Mouse (Mus musculus) intestine, postnatal 0 days (tissue): ENCODE data around the gene Gm21119. TPM values are rescaled to one million over a fixed set of nuclear protein-coding genes. Genes with fewer than 3 reads are reported as not detected.
"Not testable (repeated sequence)": the region's sequence is repeated elsewhere in the genome, so short reads cannot be mapped to it uniquely, and the experiment has no call there.

Experiments used
- ATAC-seq: fragments of 200-750 bp; cut with Nextera tagmentation; 2 replicates; pipeline ENCODE4 v1.8.0; 2017; ENCODE audit warnings: mild to moderate bottlenecking, moderate TSS enrichment, moderate library complexity
- H3K27ac ChIP-seq: fragments of 300-500 bp; sonication (generic); 2 replicates; pipeline ENCODE4 v1.5.1; 2014; ENCODE audit warnings: mild to moderate bottlenecking, low read depth, low read length, moderate library complexity
- H3K27me3 ChIP-seq: fragments of 300-500 bp; sonication (generic); replicated peaks from 2 replicates; pipeline ENCODE4 v1.6.1; 2014; ENCODE audit warnings: low read length, mixed read lengths; ENCODE audit not compliant: control insufficient read depth, insufficient read depth
- H3K36me3 ChIP-seq: fragments of 300-500 bp; sonication (generic); 2 replicates; pipeline ENCODE4 v1.6.1; 2014; ENCODE audit warnings: mild to moderate bottlenecking, moderate library complexity; ENCODE audit not compliant: control insufficient read depth, insufficient read depth
- H3K4me1 ChIP-seq: fragments of 300-500 bp; sonication (generic); replicated peaks from 2 replicates; pipeline ENCODE4 v1.6.1; 2014; ENCODE audit warnings: antibody characterized with exemption, low read length, mixed read lengths; ENCODE audit not compliant: control insufficient read depth, insufficient read depth
- H3K4me2 ChIP-seq: fragments of 300-500 bp; sonication (generic); replicated peaks from 2 replicates; pipeline ENCODE4 v1.6.1; 2014; ENCODE audit warnings: low read depth, mild to moderate bottlenecking, moderate library complexity
- H3K4me3 ChIP-seq: fragments of 300-500 bp; sonication (generic); 2 replicates; pipeline ENCODE4 v1.5.1; 2014; ENCODE audit warnings: low read depth, low read length
- H3K9ac ChIP-seq: fragments of 300-500 bp; sonication (generic); 2 replicates; pipeline ENCODE4 v1.6.1; 2014; ENCODE audit warnings: mild to moderate bottlenecking, low read depth, low read length
- H3K9me3 ChIP-seq: fragments of 300-500 bp; sonication (generic); 2 replicates; pipeline ENCODE4 v1.6.1; 2016; ENCODE audit warnings: mixed run types; ENCODE audit not compliant: control insufficient read depth
- WGBS: fragments of 180-500 bp; shearing (Covaris S2); extraction: QIAGEN DNeasy Blood & Tissue Kit; methylation state at CpG from one replicate; pipeline ENCODE4 v1.1.7; 2014; 5-methylcytosine and 5-hydroxymethylcytosine counted together
- polyA plus RNA-seq: library from polyadenylated mRNA; unstranded; fragments of >200 nt; fragmentation: Nextera tagmentation; extraction: Ambion mirVana; gene quantifications from 2 replicates; pipeline ENCODE4 v1.2.1, GENCODE M21; 2015

The Gm21119 gene
- polyA plus RNA-seq, 1 experiment from 2014 or later = 0.13 TPM

GRCm38 (mm10) chr8:20630766-20631165, 16.0 kb downstream of the Gm21119 start:
- H3K4me3 ChIP-seq, H3K9me3 ChIP-seq, H3K27ac ChIP-seq, H3K4me2 ChIP-seq, H3K9ac ChIP-seq, H3K4me1 ChIP-seq, ATAC-seq, H3K36me3 ChIP-seq, H3K27me3 ChIP-seq: not testable (repeated sequence)
- 38% methylated on average over 1 of the region's 1 CpGs for WGBS

- no CpG with 5 or more reads among the region's 1 CpGs for WGBS
- H3K27ac ChIP-seq = not testable (repeated sequence)
Observed at GRCm38 (mm10) chr8:20637931-20638330, 23.2 kb downstream of the Gm21119 start.

GRCm38 (mm10) chr8:20643536-20643935, 28.8 kb downstream of the Gm21119 start:
- H3K36me3 ChIP-seq, H3K27ac ChIP-seq, H3K4me3 ChIP-seq, ATAC-seq, H3K4me1 ChIP-seq, H3K9me3 ChIP-seq, H3K27me3 ChIP-seq, H3K4me2 ChIP-seq, H3K9ac ChIP-seq: not testable (repeated sequence)
- WGBS = no CpG with 5 or more reads among the region's 1 CpGs

More at GRCm38 (mm10) chr8:20637931-20638330, 23.2 kb downstream of the Gm21119 start:
- H3K4me1 ChIP-seq, H3K4me3 ChIP-seq, H3K4me2 ChIP-seq, H3K27me3 ChIP-seq, ATAC-seq, H3K9ac ChIP-seq, H3K9me3 ChIP-seq, H3K36me3 ChIP-seq: not testable (repeated sequence)

- H3K27ac ChIP-seq, H3K27me3 ChIP-seq, H3K36me3 ChIP-seq, H3K9me3 ChIP-seq, H3K9ac ChIP-seq, H3K4me2 ChIP-seq, H3K4me3 ChIP-seq, H3K4me1 ChIP-seq, ATAC-seq: not testable (repeated sequence)
Observed at GRCm38 (mm10) chr8:20652976-20653375, 38.3 kb downstream of the Gm21119 start.

- not testable (repeated sequence) for H3K4me1 ChIP-seq, ATAC-seq, H3K9ac ChIP-seq, H3K4me3 ChIP-seq, H3K27ac ChIP-seq, H3K9me3 ChIP-seq, H3K27me3 ChIP-seq, H3K4me2 ChIP-seq, H3K36me3 ChIP-seq
Observed at GRCm38 (mm10) chr8:20678418-20678817, 63.7 kb downstream of the Gm21119 start.
